Mouse (Mus musculus) liver (tissue): Measurements from ENCODE around the gene Pphln1.
A peak's percentile ranks its signal among the peaks of the same experiment; 100 is the strongest.

Source experiments
- DNase-seq: peaks from one replicate; pipeline ENCODE4 v3.0.0-alpha.2; 2020; ENCODE audit warnings: mixed read lengths

The Pphln1 gene

DNA sequence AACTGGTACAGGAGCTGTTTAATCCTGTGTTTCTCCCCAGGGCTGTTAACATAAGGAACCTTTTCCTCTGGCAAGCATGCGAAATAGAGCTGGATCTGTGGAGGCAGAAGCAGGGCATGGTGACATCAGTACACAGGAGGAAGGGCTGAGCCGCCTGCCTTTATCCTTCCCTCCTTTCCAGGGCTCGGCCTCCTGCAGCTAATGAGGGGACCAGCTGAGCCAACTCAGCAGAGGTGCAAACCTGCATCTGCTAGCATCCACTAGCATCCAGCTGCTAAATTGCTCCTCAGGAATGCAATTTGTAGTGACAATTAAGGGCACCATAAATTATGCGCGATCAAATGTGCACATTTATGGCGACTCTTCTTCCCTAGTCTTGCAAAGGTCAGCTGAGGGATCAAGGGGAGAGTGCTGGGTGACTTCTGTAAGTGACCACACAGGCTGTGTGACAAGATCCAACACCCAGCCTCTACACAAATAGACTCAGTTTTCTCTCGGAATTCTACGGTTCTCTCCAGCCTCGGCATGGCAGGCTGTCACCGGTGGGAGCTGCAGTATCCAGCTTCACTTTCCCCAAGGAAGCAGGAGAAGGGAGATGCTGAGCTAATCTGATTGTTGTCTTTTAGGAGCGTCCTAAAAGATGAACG is 112.7 kb downstream of the Pphln1 start:
- DNase-seq: no peak

- no peak for DNase-seq
Observed at GRCm38 (mm10) chr15:93512437-93512836, 114.3 kb downstream of the Pphln1 start.

DNA sequence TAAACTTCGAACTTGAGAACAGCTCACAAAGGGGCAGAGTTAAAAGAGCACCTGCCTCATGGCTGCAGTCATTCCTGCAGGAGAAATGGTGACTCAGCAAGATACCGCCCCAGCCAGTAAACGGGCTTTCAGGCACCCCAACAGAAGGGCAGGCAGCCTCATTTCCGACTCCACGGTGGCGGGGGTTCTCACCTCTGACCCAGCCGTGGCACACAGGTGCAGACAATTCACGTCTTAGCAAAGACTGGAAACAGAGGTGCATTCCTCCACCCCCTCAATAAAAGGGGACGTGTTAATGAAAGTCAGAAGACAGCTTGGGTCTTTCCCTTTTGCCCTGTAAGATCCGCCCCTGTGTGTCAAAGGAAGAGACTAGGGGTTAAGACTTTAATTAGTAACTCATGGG is 115.8 kb downstream of the Pphln1 start:
- peak; percentile 55 for DNase-seq

- DNase-seq: no peak
Observed at GRCm38 (mm10) chr15:93515316-93515715, 117.2 kb downstream of the Pphln1 start.

DNA sequence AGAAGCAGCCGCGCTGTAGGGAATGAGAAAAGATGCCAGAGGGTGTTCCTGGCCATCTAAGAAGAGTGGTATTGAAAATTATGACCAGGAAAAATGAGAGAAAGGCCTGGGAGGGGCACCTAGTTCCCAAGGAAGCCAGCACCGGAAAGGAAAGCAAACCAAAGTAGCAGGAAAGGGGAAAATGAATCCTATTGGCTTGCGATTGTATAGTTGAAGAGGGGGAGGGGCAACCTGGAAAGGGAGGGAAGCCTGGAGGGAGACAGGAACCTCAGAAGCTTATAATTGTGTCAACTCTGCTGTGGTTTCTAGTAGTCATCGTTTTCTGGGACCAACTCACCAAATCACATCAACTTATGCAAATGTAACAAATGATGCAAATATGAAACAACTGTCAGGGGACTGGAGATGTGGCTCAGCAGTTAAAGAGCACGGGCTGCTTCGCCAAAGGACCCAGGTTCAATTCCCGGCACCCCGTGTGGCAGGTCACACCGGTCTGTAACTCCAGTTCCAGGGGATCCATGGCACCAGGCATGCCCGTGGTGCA is 118.9 kb downstream of the Pphln1 start:
- DNase-seq: no peak

- DNase-seq: no peak
Observed at GRCm38 (mm10) chr15:93518143-93518902, 120.2 kb downstream of the Pphln1 start.

GRCm38 (mm10) chr15:93518941-93519835 is 121.0 kb downstream of the Pphln1 start:
- DNase-seq: peak; percentile 83

- no peak for DNase-seq
Observed at GRCm38 (mm10) chr15:93519836-93520826, 122.0 kb downstream of the Pphln1 start.

DNA sequence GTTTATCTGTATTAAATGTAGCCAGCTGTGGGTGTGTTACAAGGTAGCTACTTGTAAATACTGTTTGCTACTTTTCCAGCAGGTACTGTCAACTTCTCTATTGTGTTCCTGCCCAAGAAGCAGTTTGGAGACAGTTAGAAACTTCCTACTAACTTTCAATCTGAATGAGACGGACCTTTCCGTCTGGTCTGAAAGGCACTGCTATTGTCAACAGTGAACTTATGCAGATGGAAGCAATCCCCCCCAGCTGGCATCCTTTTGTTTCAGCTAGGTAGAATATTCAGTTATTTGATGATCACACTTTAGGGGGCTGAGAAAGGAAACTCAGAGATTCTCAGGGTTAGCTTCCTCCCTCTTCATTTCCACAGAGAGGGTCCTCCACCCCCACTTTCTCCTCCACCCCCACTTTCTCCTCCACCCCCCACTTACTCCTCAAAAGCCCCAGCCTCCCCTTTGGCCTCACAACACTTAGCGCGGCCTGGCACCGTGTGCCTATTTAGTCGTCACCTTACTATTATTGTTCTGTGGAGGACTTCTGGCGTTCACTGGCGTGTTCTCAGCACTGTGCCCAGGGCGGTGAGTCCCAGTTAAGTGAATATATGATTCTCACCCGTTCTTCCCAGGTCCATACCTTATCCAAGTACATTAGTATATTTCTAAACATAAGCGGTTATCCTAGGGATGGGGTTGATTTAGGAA is 123.1 kb downstream of the Pphln1 start:
- DNase-seq: no peak

GRCm38 (mm10) chr15:93521787-93522180 is 123.6 kb downstream of the Pphln1 start:
- no peak for DNase-seq

DNA sequence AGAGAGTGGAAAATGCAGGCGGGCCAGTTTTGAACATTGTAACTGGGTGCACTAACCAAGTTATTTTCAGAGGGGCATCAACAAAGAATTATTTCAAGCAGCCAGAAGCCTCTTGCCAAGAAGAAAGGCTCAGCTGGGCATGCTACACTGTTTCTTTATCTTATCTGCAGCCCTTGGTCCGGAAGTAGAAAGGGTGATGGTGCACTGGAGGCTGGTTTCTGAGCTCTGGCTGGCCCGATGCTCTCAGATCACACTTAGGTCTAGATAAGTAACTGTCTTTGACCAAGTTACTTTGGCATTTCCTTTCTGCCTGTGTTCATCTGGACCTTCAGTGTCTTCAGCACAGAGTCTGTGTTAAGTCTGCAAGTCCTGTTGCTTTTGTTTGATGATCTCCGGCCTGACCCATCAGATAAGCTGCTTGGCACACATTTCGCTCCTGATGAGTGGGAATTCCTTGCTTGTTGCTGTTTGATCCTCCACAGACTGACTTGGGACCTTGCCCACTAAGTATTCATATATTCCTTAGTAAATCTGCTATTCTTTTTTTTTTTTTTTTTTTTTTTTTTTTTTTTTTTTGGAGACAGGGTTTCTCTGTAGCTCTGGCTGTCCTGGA is 127.3 kb downstream of the Pphln1 start:
- DNase-seq: no peak

GRCm38 (mm10) chr15:93529831-93530702 is 131.9 kb downstream of the Pphln1 start:
- DNase-seq: no peak

GRCm38 (mm10) chr15:93530703-93531032 is 132.5 kb downstream of the Pphln1 start:
- DNase-seq: no peak

DNA sequence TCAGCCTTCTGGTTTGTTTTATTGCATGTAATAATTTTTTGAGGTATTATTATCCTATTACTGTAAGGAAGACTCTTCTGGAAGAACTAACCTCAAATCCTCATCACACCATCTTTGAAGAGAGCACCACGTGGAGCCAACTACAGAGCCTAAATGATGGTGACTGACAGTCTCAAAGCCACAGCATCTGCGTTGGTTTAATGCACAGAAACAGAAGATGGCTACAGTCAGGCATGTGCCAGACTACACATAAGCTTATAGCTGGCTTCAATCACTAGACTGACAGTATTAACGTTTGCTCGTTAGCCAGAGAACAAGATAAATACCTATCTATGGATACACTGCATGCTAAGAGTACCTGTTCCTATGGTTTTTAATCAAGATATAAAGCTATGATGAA is 138.0 kb downstream of the Pphln1 start:
- DNase-seq: no peak

DNA sequence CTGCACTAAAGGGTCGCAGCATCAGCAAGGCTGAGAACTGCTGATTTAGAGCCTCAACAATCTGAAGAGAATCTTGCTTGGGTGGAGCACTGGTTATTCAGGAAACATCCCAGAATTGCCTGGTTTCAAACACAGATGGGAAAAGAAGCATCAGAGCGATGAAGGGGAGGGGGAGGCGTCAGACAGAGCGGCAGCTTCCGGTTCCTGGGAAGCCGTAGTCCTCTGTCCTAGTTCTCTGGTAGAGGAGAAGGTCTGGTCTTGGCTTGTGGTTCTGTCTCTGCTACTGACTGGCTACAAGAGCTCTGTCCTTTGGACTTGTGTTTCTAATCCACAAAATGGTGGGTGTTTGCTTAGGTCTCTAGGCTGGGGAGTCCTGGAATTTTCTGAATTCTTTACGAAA is 139.6 kb downstream of the Pphln1 start:
- no peak for DNase-seq

DNA sequence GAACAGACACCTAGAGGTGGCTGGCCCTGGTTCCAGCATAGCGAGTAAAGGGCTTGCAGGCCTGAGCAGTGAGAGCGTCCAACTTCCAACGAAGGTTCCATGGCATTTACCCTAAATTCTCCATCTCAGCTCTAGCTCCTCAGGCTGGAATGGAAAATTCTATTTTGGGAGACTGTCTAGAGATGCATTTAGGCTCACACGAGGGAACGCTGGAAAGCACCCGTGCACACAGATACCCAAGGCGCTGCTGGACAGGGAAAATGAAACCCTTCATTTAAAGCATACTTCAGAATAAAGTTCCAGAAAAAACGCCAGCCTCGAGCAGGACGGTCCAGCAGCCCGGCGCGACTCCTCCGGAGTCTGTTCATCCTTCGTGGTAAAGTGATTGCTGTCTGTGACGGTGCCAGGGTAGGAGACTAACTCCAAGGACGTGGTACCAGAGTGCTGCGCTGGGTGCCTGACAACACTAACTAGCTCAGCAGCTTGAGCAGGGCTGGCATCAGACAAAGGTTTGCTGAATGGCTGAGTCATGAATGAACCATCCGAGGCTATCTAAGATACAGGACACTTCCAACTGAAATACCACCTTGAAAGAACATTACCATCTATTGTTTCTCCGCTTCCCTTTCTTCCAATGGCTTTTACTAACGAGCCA is 140.5 kb downstream of the Pphln1 start:
- no peak for DNase-seq

DNA sequence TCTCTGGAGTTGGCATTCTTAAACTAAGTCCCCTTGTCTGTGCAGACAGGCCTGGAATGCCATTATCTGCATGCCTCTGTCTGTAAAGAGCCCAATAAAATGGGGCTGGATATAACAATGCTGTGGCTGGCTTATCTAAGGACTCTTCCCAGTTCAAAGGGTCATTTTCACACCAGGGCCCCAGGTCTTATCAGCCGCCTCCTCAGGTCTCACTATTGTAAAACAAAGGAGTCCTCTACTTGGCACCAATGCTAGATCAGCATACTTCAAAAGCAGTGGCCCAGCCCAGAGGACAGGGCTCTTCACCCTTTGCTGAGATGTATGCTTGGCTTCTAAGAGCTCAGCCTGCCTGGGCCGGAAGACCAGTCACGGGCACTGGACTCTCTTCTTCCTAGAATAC is 141.3 kb downstream of the Pphln1 start:
- DNase-seq: no peak
